ENCODE assay signal across 23 mouse cellular contexts in genomic region chr10:120092548-120092947, GRCm38 (mm10). TPM values are rescaled to one million over a fixed set of nuclear protein-coding genes. Genes with fewer than 3 reads are reported as not detected.
DNase-seq lines count a peak whose midpoint lies in the region; ATAC-seq and TF ChIP-seq lines count a peak whose summit lies in the region.
"Had no signal": no experiment of that assay in that cellular context is flagged by ENCODE, and none has a peak within 500 bp of the region (broad histone marks: within the 10 kb centered on the region; RNA-seq: fewer than 3 reads in every experiment).

No protein-coding gene starts in this region.

- H3K4me1 ChIP-seq in forebrain, embryonic 11.5 days (replicated peaks; ENCODE audit: control insufficient read depth, insufficient read depth, low read length): no peaks in the 10 kb centered on the region
- no peaks in the 10 kb centered on the region for H3K4me1 ChIP-seq in forebrain, postnatal 0 days (ENCODE audit: insufficient read depth)
- no peaks in the 10 kb centered on the region for H3K4me1 ChIP-seq in liver, postnatal 0 days (ENCODE audit: insufficient read depth)
- no peaks in the 10 kb centered on the region for H3K4me1 ChIP-seq in liver, embryonic 12.5 days
- no peaks in the 10 kb centered on the region for H3K4me1 ChIP-seq in MEL (ENCODE audit: control insufficient read depth in 1 of 2, insufficient read depth in 2 of 2, low read length in 2 of 2)
- no peaks in the 10 kb centered on the region for H3K4me1 ChIP-seq in lung, adult 2 months (ENCODE audit: control insufficient read depth, insufficient read depth, low read length)
- H3K4me1 ChIP-seq: embryonic facial prominence, embryonic 12.5 days; forebrain, embryonic 12.5 days; heart, embryonic 10.5 days; hindbrain, embryonic 12.5 days had no signal

- TF ChIP-seq CTCF in forebrain, postnatal 0 days (IDR thresholded peaks at IDR 0.05; ENCODE audit: low read depth): no peak
- peak; percentile 15; the same call in 1 of the 2 replicates for TF ChIP-seq CTCF in liver, postnatal 0 days (IDR thresholded peaks at IDR 0.05; ENCODE audit: low read depth)
- peak; percentile 16 to 43 (median 34); a peak in 4 of 6 replicates for TF ChIP-seq CTCF in MEL (IDR thresholded peaks at IDR 0.05 in 2 of 3, conservative IDR thresholded peaks at IDR 0.05 in 1 of 3; ENCODE audit: control insufficient read depth in 1 of 3, insufficient read depth in 1 of 3, low read depth in 2 of 3, low read length in 3 of 3, poor library complexity in 1 of 3, severe bottlenecking in 1 of 3)
- TF ChIP-seq CTCF in lung, adult 2 months (IDR thresholded peaks at IDR 0.05; ENCODE audit: insufficient read depth, low read length): no peak

- no peak for ATAC-seq in forebrain, embryonic 11.5 days (replicated peaks; ENCODE audit: low FRiP score)
- ATAC-seq in forebrain, postnatal 0 days: no peak
- ATAC-seq in liver, postnatal 0 days: no peak
- ATAC-seq in liver, embryonic 12.5 days: no peak
- 0 out of 2 replicates have a peak, but pooled peaks have one; percentile 13 for ATAC-seq in megakaryocyte-erythroid progenitor cell, adult 5-6 weeks (replicated peaks; ENCODE audit: low FRiP score, low TSS enrichment, poor library complexity, severe bottlenecking)
- ATAC-seq: activated CD4-positive, CD25-positive, alpha-beta regulatory T cell, adult 4 months; forebrain, embryonic 16.5 days; hindbrain, postnatal 0 days had no signal

- H3K36me3 ChIP-seq in forebrain, embryonic 11.5 days (ENCODE audit: control insufficient read depth, insufficient read depth, low read length): peaks cover 6% of the 10 kb centered on the region; the same call in 1 of the 2 replicates
- peaks cover 13% of the 10 kb centered on the region; the same call in 1 of the 2 replicates for H3K36me3 ChIP-seq in forebrain, postnatal 0 days (ENCODE audit: insufficient read depth)
- peaks cover 59% of the 10 kb centered on the region for H3K36me3 ChIP-seq in liver, postnatal 0 days (replicated peaks; ENCODE audit: insufficient read depth, low read length)
- H3K36me3 ChIP-seq in liver, embryonic 12.5 days: peaks cover 90% of the 10 kb centered on the region
- no peaks in the 10 kb centered on the region; a peak in 1 of 4 replicates for H3K36me3 ChIP-seq in MEL (ENCODE audit: control insufficient read depth in 1 of 2, insufficient read depth in 2 of 2, low read length in 2 of 2)

- WGBS in forebrain, embryonic 11.5 days: 90% methylated on average over 12 of the region's 12 CpGs
- 90% methylated on average over 12 of the region's 12 CpGs for WGBS in forebrain, postnatal 0 days
- 85% methylated on average over 12 of the region's 12 CpGs for WGBS in liver, postnatal 0 days (ENCODE audit: insufficient replicate concordance)
- 86% methylated on average over 12 of the region's 12 CpGs for WGBS in liver, embryonic 12.5 days (ENCODE audit: insufficient replicate concordance)
- WGBS in lung, adult 2 months: 91% methylated on average over 12 of the region's 12 CpGs

- peak; percentile 35 for DNase-seq in forebrain, embryonic 11.5 days (ENCODE audit: low spot score)
- no peak for DNase-seq in forebrain, postnatal 0 days
- DNase-seq in liver, postnatal 0 days: no peak
- DNase-seq in MEL (ENCODE audit: low read depth, low spot score): peak; percentile 21
- no peak for DNase-seq in lung, adult 2 months
- DNase-seq in adrenal gland, adult 18-20 months (ENCODE audit: low spot score in 2 of 2): no peak
- DNase-seq: adrenal gland, adult 2 months; adrenal gland, postnatal 36 days; cerebellum, adult 2 months; cerebellum, postnatal 10 days; heart, adult 18-20 months; heart, postnatal 10 days; heart, postnatal 4 days; kidney, adult 2 months had no signal

- no peak for TF ChIP-seq POLR2A in MEL (IDR thresholded peaks at IDR 0.05; ENCODE audit: control insufficient read depth in 1 of 2, insufficient read depth in 1 of 2, low read depth in 1 of 2, low read length in 2 of 2, poor library complexity in 1 of 2)
- TF ChIP-seq POLR2A in lung, adult 2 months (IDR thresholded peaks at IDR 0.05; ENCODE audit: borderline replicate concordance, extremely low read depth, low read depth, low read length): no peak

- H3K9me3 ChIP-seq in forebrain, embryonic 11.5 days (ENCODE audit: control insufficient read depth, low read length): no peaks in the 10 kb centered on the region
- no peaks in the 10 kb centered on the region for H3K9me3 ChIP-seq in forebrain, postnatal 0 days (ENCODE audit: low read length)
- no peaks in the 10 kb centered on the region for H3K9me3 ChIP-seq in liver, postnatal 0 days (ENCODE audit: low read length)
- no peaks in the 10 kb centered on the region for H3K9me3 ChIP-seq in liver, embryonic 12.5 days (replicated peaks)
- no peaks in the 10 kb centered on the region for H3K9me3 ChIP-seq in MEL (replicated peaks; ENCODE audit: insufficient read depth, low read length)
- H3K9me3 ChIP-seq: embryonic facial prominence, embryonic 12.5 days; forebrain, embryonic 12.5 days; heart, embryonic 10.5 days; hindbrain, embryonic 12.5 days had no signal

- H3K27ac ChIP-seq in forebrain, embryonic 11.5 days (ENCODE audit: low read depth, low read length): no peak overlapping the region
- H3K27ac ChIP-seq in forebrain, postnatal 0 days (ENCODE audit: low read depth, low read length): no peak overlapping the region
- no peak overlapping the region for H3K27ac ChIP-seq in liver, postnatal 0 days (ENCODE audit: low read depth)
- H3K27ac ChIP-seq in liver, embryonic 12.5 days: no peak overlapping the region
- H3K27ac ChIP-seq in MEL (ENCODE audit: control insufficient read depth, low read depth, low read length): no peak overlapping the region
- H3K27ac ChIP-seq: embryonic facial prominence, embryonic 12.5 days; forebrain, embryonic 12.5 days; heart, embryonic 10.5 days; hindbrain, embryonic 12.5 days; hindbrain, postnatal 0 days had no signal

- no peak for TF ChIP-seq RAD21 in MEL (IDR thresholded peaks at IDR 0.05; ENCODE audit: low read depth, low read length)

- no peak for TF ChIP-seq EP300 in liver, postnatal 0 days (IDR thresholded peaks at IDR 0.05; ENCODE audit: low read depth)
- TF ChIP-seq EP300 in MEL (IDR thresholded peaks at IDR 0.05; ENCODE audit: low read depth in 1 of 2, low read length in 2 of 2): no peak

- H3K27me3 ChIP-seq in forebrain, embryonic 11.5 days (ENCODE audit: control insufficient read depth, insufficient read depth, low read length): no peaks in the 10 kb centered on the region
- H3K27me3 ChIP-seq in forebrain, postnatal 0 days (ENCODE audit: insufficient read depth, low read length): no peaks in the 10 kb centered on the region
- H3K27me3 ChIP-seq in liver, postnatal 0 days (ENCODE audit: insufficient read depth, low read length): no peaks in the 10 kb centered on the region
- no peaks in the 10 kb centered on the region for H3K27me3 ChIP-seq in liver, embryonic 12.5 days (replicated peaks)
- H3K27me3 ChIP-seq in MEL (ENCODE audit: control insufficient read depth in 1 of 2, insufficient read depth in 2 of 2, low read length in 2 of 2): no peaks in the 10 kb centered on the region
- H3K27me3 ChIP-seq: embryonic facial prominence, embryonic 12.5 days; forebrain, embryonic 12.5 days; hindbrain, embryonic 12.5 days had no signal

- H3K4me2 ChIP-seq in forebrain, embryonic 11.5 days (ENCODE audit: low read depth, low read length, severe bottlenecking): no peak overlapping the region
- no peak overlapping the region for H3K4me2 ChIP-seq in forebrain, postnatal 0 days (ENCODE audit: low read depth)
- no peak overlapping the region for H3K4me2 ChIP-seq in liver, postnatal 0 days (ENCODE audit: low read depth, low read length)
- H3K4me2 ChIP-seq in liver, embryonic 12.5 days: no peak overlapping the region
- H3K4me2 ChIP-seq: embryonic facial prominence, embryonic 12.5 days; forebrain, embryonic 12.5 days; hindbrain, embryonic 12.5 days had no signal

- H3K9ac ChIP-seq in forebrain, embryonic 11.5 days (ENCODE audit: low read length): no peak overlapping the region
- no peak overlapping the region for H3K9ac ChIP-seq in forebrain, postnatal 0 days
- no peak overlapping the region for H3K9ac ChIP-seq in liver, postnatal 0 days (replicated peaks)
- no peak overlapping the region for H3K9ac ChIP-seq in liver, embryonic 12.5 days
- H3K9ac ChIP-seq in MEL (ENCODE audit: control insufficient read depth, low read depth, low read length, poor library complexity, severe bottlenecking): no peak overlapping the region
- H3K9ac ChIP-seq: embryonic facial prominence, embryonic 12.5 days; forebrain, embryonic 12.5 days; hindbrain, embryonic 12.5 days had no signal

- H3K79me2 ChIP-seq in MEL (ENCODE audit: control insufficient read depth, insufficient read depth, low read length, poor library complexity): no peaks in the 10 kb centered on the region

- H3K4me3 ChIP-seq in forebrain, embryonic 11.5 days (ENCODE audit: low read depth, low read length): no peak overlapping the region
- H3K4me3 ChIP-seq in forebrain, postnatal 0 days (ENCODE audit: low read depth, low read length): no peak overlapping the region
- H3K4me3 ChIP-seq in liver, postnatal 0 days (ENCODE audit: low read depth, low read length): no peak overlapping the region
- no peak overlapping the region for H3K4me3 ChIP-seq in liver, embryonic 12.5 days
- no peak overlapping the region for H3K4me3 ChIP-seq in MEL (ENCODE audit: control insufficient read depth in 1 of 2, insufficient read depth in 1 of 2, low read depth in 2 of 2, low read length in 2 of 2)
- H3K4me3 ChIP-seq in lung, adult 2 months (replicated peaks; ENCODE audit: extremely low read depth, low read depth, low read length): no peak overlapping the region
- H3K4me3 ChIP-seq: embryonic facial prominence, embryonic 12.5 days; forebrain, embryonic 12.5 days; heart, embryonic 10.5 days; hindbrain, embryonic 12.5 days had no signal

TF ChIP-seq in MEL, 35 proteins besides CTCF, POLR2A, EP300 and RAD21 (continues in another document):
- no peak for TF ChIP-seq TBP (IDR thresholded peaks at IDR 0.05; ENCODE audit: low read depth, low read length)
- no peak for TF ChIP-seq NRF1 (IDR thresholded peaks at IDR 0.05; ENCODE audit: insufficient read depth, low read depth, low read length, poor library complexity, severe bottlenecking)
- no peak for TF ChIP-seq BHLHE40 (IDR thresholded peaks at IDR 0.05; ENCODE audit: borderline replicate concordance, low read depth, low read length)

RNA-seq across cellular contexts. Expression of gene Helb, which starts 20.2 kb away (rescaled TPM):
- polyA plus RNA-seq in forebrain, embryonic 11.5 days (2014; fragmentation: Nextera tagmentation; extraction: Ambion mirVana): 4.8 and 5.2 TPM in 2 replicates
- total RNA-seq in forebrain, postnatal 0 days (2014; rRNA removed): 3.4 and 3.9 TPM in 2 replicates
- 1.4 and 2.1 TPM in 2 replicates for polyA plus RNA-seq in forebrain, postnatal 0 days (2015; fragmentation: Nextera tagmentation; extraction: Ambion mirVana)
- 3.6 and 5.0 TPM in 2 replicates for polyA plus RNA-seq in liver, postnatal 0 days (2015; fragmentation: Nextera tagmentation; extraction: Ambion mirVana)
- polyA plus RNA-seq in liver, embryonic 12.5 days (2016; fragmentation: Nextera tagmentation; extraction: Ambion mirVana): 10.0 and 10.7 TPM in 2 replicates
- 10.2 and 12.8 TPM in 2 replicates for total RNA-seq in MEL (2012; rRNA removed)
- polyA plus RNA-seq in MEL (2012; ENCODE audit: insufficient read depth in 1 of 2, insufficient read length in 2 of 2, low read depth in 1 of 2, low replicate concordance in 2 of 2, missing spikeins in 1 of 2): 10 to 100 TPM; 18.5 to 78.3 TPM
- total RNA-seq in megakaryocyte-erythroid progenitor cell, adult 5-6 weeks (2014; fragmentation: Nextera tagmentation): 24.1 and 26.1 TPM in 2 replicates
- 30.3 and 34.1 TPM in 2 replicates for total RNA-seq in megakaryocyte-erythroid progenitor cell, adult 5-6 weeks (2017)
- polyA plus RNA-seq in lung, adult 2 months (2012; rRNA removed): 4.6 and 5.8 TPM in 2 replicates
- 1 to 10 TPM; 5.1 to 6.0 TPM for total RNA-seq in adrenal gland, adult 18-20 months (2021)

Comparison
In these comparisons a context has a peak if more than half of its experiments do, and no peak if none do; other contexts are left out.
1. DNase-seq: peak in forebrain, embryonic 11.5 days (single experiment) and MEL (single experiment); none in forebrain, postnatal 0 days (single experiment), liver, postnatal 0 days (single experiment), lung, adult 2 months (single experiment) and adrenal gland, adult 18-20 months (0 of 2).
2. CTCF ChIP-seq: peak in liver, postnatal 0 days (single experiment) and MEL (3 of 3); none in forebrain, postnatal 0 days (single experiment) and lung, adult 2 months (single experiment).